Mouse (Mus musculus) lung, embryonic 14.5 days (tissue): ENCODE data around the gene Gpm6b. TPM values are rescaled to one million over a fixed set of nuclear protein-coding genes. Genes with fewer than 3 reads are reported as not detected.

Source experiments
- ATAC-seq: fragments of 200-750 bp; cut with Nextera tagmentation; 2 replicates; pipeline ENCODE4 v1.8.0; 2017; ENCODE audit warnings: mild to moderate bottlenecking, moderate TSS enrichment, moderate library complexity; ENCODE audit not compliant: insufficient read depth
- DNase-seq: peaks from one replicate; pipeline ENCODE4 v3.0.0-alpha.2; 2015
- H3K27ac ChIP-seq: fragments of 300-500 bp; sonication (generic); 2 replicates; pipeline ENCODE4 v1.5.1; 2014; ENCODE audit warnings: low read depth, mild to moderate bottlenecking, moderate library complexity
- H3K27me3 ChIP-seq: fragments of 300-500 bp; sonication (generic); 2 replicates; pipeline ENCODE4 v1.6.1; 2014; ENCODE audit warnings: low read length, control low read depth; ENCODE audit not compliant: insufficient read depth
- H3K36me3 ChIP-seq: fragments of 300-500 bp; sonication (generic); 2 replicates; pipeline ENCODE4 v1.6.1; 2014; ENCODE audit warnings: control low read depth; ENCODE audit not compliant: insufficient read depth
- H3K4me1 ChIP-seq: fragments of 300-500 bp; sonication (generic); 2 replicates; pipeline ENCODE4 v1.6.1; 2014; ENCODE audit warnings: antibody characterized with exemption, control low read depth; ENCODE audit not compliant: insufficient read depth
- H3K4me2 ChIP-seq: fragments of 300-500 bp; sonication (generic); 2 replicates; pipeline ENCODE4 v1.6.1; 2014; ENCODE audit warnings: mild to moderate bottlenecking
- H3K4me3 ChIP-seq: fragments of 300-500 bp; sonication (generic); 2 replicates; pipeline ENCODE4 v1.5.1; 2014; ENCODE audit warnings: low read depth, low read length
- H3K9ac ChIP-seq: fragments of 300-500 bp; sonication (generic); 2 replicates; pipeline ENCODE4 v1.6.1; 2014
- H3K9me3 ChIP-seq: fragments of 300-500 bp; sonication (generic); 2 replicates; pipeline ENCODE4 v1.6.1; 2016; ENCODE audit warnings: low read depth, low read length, control low read depth
- CTCF ChIP-seq: IDR thresholded peaks from 2 replicates; pipeline ENCODE4 v1.5.1; 2016; ENCODE audit warnings: antibody characterized with exemption, low read depth
- WGBS: fragments of 180-500 bp; shearing (Covaris S2); extraction: QIAGEN DNeasy Blood & Tissue Kit; methylation state at CpG from one replicate; pipeline ENCODE4 v1.1.7; 2014; 5-methylcytosine and 5-hydroxymethylcytosine counted together
- polyA plus RNA-seq: library from polyadenylated mRNA; unstranded; fragments of >200 nt; fragmentation: Nextera tagmentation; extraction: Ambion mirVana; gene quantifications from 2 replicates; pipeline ENCODE4 v1.2.1, GENCODE M21; 2014

The Gpm6b gene
- polyA plus RNA-seq, 1 experiment from 2014 or later, result 41.9 TPM

- Histone ChIP-seq H3K4me2 (no peak overlapping the region), H3K27ac (0 out of 2 replicates have a peak overlapping the region, but pooled peaks have one; percentile 18), H3K9ac (no peak overlapping the region), H3K4me3 (no peak overlapping the region), H3K36me3 (0 out of 2 replicates have a peak, but pooled peaks cover 1% of the 10 kb centered on the region), H3K27me3 (no peaks in the 10 kb centered on the region), H3K4me1 (no peaks in the 10 kb centered on the region), H3K9me3 (no peaks in the 10 kb centered on the region)
- no peak for TF ChIP-seq CTCF
- WGBS, result 37% methylated on average over 3 of the region's 3 CpGs
- DNase-seq (peak; percentile 63), ATAC-seq (peak; percentile 91)
Observed at GRCm38 (mm10) chrX:166384935-166385334, 146.2 kb downstream of the Gpm6b start.

GRCm38 (mm10) chrX:166386656-166387055 lies 147.9 kb downstream of the Gpm6b start:
- Histone ChIP-seq H3K36me3 (no peaks in the 10 kb centered on the region), H3K4me1 (no peaks in the 10 kb centered on the region), H3K27me3 (no peaks in the 10 kb centered on the region), H3K4me3 (no peak overlapping the region), H3K4me2 (no peak overlapping the region), H3K9ac (no peak overlapping the region), H3K9me3 (no peaks in the 10 kb centered on the region), H3K27ac (no peak overlapping the region)
- 72% methylated on average over 6 of the region's 6 CpGs for WGBS
- ATAC-seq, result no peak
- DNase-seq, result no peak
- no peak for TF ChIP-seq CTCF

- no peak overlapping the region for H3K27ac ChIP-seq
- 83% methylated on average over 1 of the region's 1 CpGs for WGBS
- TF ChIP-seq CTCF, result peak; percentile 24; the same call in 1 of the 2 replicates
- no peaks in the 10 kb centered on the region for H3K4me1 ChIP-seq
- no peak overlapping the region for H3K9ac ChIP-seq
- no peak overlapping the region for H3K4me2 ChIP-seq
- DNase-seq (peak; percentile 4), ATAC-seq (no peak)
- H3K36me3 ChIP-seq, result 0 out of 2 replicates have a peak, but pooled peaks cover 6% of the 10 kb centered on the region
- no peak overlapping the region for H3K4me3 ChIP-seq
- no peaks in the 10 kb centered on the region for H3K9me3 ChIP-seq
- H3K27me3 ChIP-seq, result no peaks in the 10 kb centered on the region
Observed at GRCm38 (mm10) chrX:166393753-166394152, 155.0 kb downstream of the Gpm6b start.

GRCm38 (mm10) chrX:166407865-166408264 lies 169.2 kb downstream of the Gpm6b start:
- H3K27ac ChIP-seq, result no peak overlapping the region
- DNase-seq (no peak), ATAC-seq (no peak)
- H3K9me3 ChIP-seq, result no peaks in the 10 kb centered on the region
- peaks cover 28% of the 10 kb centered on the region; the same call in 1 of the 2 replicates for H3K36me3 ChIP-seq
- H3K4me1 ChIP-seq, result no peaks in the 10 kb centered on the region
- no peak overlapping the region for H3K4me2 ChIP-seq
- no peak for TF ChIP-seq CTCF
- H3K9ac ChIP-seq, result no peak overlapping the region
- no peaks in the 10 kb centered on the region for H3K27me3 ChIP-seq
- no peak overlapping the region for H3K4me3 ChIP-seq

GRCm38 (mm10) chrX:166416196-166416595 lies 177.5 kb downstream of the Gpm6b start:
- DNase-seq, result peak; percentile 54

GRCm38 (mm10) chrX:166434812-166435211 lies 196.1 kb downstream of the Gpm6b start:
- Histone ChIP-seq H3K4me2 (no peak overlapping the region), H3K9ac (no peak overlapping the region), H3K4me3 (no peak overlapping the region), H3K27me3 (no peaks in the 10 kb centered on the region), H3K27ac (no peak overlapping the region), H3K9me3 (no peaks in the 10 kb centered on the region), H3K36me3 (0 out of 2 replicates have a peak, but pooled peaks cover 4% of the 10 kb centered on the region), H3K4me1 (no peaks in the 10 kb centered on the region)
- 85% methylated on average over 2 of the region's 2 CpGs for WGBS
- TF ChIP-seq CTCF, result no peak
- ATAC-seq, result no peak
- no peak for DNase-seq

More at GRCm38 (mm10) chrX:166416196-166416595, 177.5 kb downstream of the Gpm6b start:
- Histone ChIP-seq H3K4me1 (no peaks in the 10 kb centered on the region), H3K36me3 (0 out of 2 replicates have a peak, but pooled peaks cover 2% of the 10 kb centered on the region), H3K9me3 (no peaks in the 10 kb centered on the region), H3K27ac (no peak overlapping the region), H3K4me3 (no peak overlapping the region), H3K27me3 (no peaks in the 10 kb centered on the region), H3K9ac (no peak overlapping the region), H3K4me2 (no peak overlapping the region)
- ATAC-seq, result no peak
- WGBS, result 73% methylated on average over 1 of the region's 6 CpGs
- TF ChIP-seq CTCF, result peak; percentile 53

Other genes with a start within 250 kb of the Gpm6b start
- gene Gemin8, start 68.5 kb upstream of the Gpm6b start, polyA plus RNA-seq, result 21.6 and 23.3 TPM in 2 replicates
- gene Trappc2, start 201.7 kb downstream of the Gpm6b start, polyA plus RNA-seq, result 28.1 and 31.7 TPM in 2 replicates
- gene Ofd1, start 201.8 kb downstream of the Gpm6b start, polyA plus RNA-seq, result 8.0 and 9.2 TPM in 2 replicates
- gene Rab9, start 241.0 kb downstream of the Gpm6b start, polyA plus RNA-seq, result 65.9 and 66.9 TPM in 2 replicates